Mouse (Mus musculus) heart, adult 8-10 months (tissue): Measurements from ENCODE around the gene Gm38431. TPM values are rescaled to one million over a fixed set of nuclear protein-coding genes. Genes with fewer than 3 reads are reported as not detected.

Source experiments
- DNase-seq: peaks from one replicate; pipeline ENCODE4 v3.0.0; 2022; ENCODE audit warnings: low spot score
- microRNA-seq: library from miRNA; unstranded; fragments of <30 nt; microRNA quantifications from one replicate; pipeline ENCODE4 v1.2.0, GENCODE M21; 2022
- total RNA-seq, 4 experiments: library from RNA; stranded (reverse); gene quantifications; 2 replicates each; pipeline ENCODE4 v1.2.4; 2022

Gm38431 gene
- total RNA-seq, 4 experiments from 2014 or later, result 0.26 to 1.6 (median 0.36) TPM

- no peak for DNase-seq
Observed at GRCm38 (mm10) chr9:21018600-21018999, 73.2 kb downstream of the Gm38431 start.

Small RNA genes within 50 kb of the gene (microRNA-seq; reads per million reads assigned to microRNA genes)
- gene Mir1900 (not detected), gene Mir7082 (not detected)

Other genes starting within 250 kb of the Gm38431 start
- gene A230050P20Rik, start 223.4 kb downstream of the Gm38431 start, total RNA-seq, result 1 to 10 TPM; 3.4 to 6.0 (median 4.8) TPM
- 1 to 10 TPM; 3.7 to 5.7 (median 4.8) TPM for gene Angptl6, start 212.3 kb downstream of the Gm38431 start, total RNA-seq
- 1 to 10 TPM; 7.0 to 7.4 (median 7.1) TPM for gene Ppan, start 203.8 kb downstream of the Gm38431 start, total RNA-seq
- 100 to 1,000 TPM; 106 to 121 (median 110) TPM for gene Eif3g, start 193.4 kb downstream of the Gm38431 start, total RNA-seq
- gene Dnmt1, start 132.1 kb downstream of the Gm38431 start, total RNA-seq, result 10 to 100 TPM; 10.8 to 14.5 (median 12.3) TPM
- gene S1pr2, start 115.2 kb downstream of the Gm38431 start, total RNA-seq, result 1 to 10 TPM; 1.8 to 6.8 (median 4.6) TPM
- 100 to 1,000 TPM; 135 to 142 (median 136) TPM for gene Mrpl4, start 89.3 kb downstream of the Gm38431 start, total RNA-seq
- gene Icam1, start 76.0 kb downstream of the Gm38431 start, total RNA-seq, result 10 to 100 TPM in 2 of 4 experiments, 1 to 10 TPM in 2; 7.5 to 11.3 (median 9.9) TPM
- 1 to 10 TPM in 1 of 4 experiments, under 1 TPM in 3; 0.27 to 1.9 (median 0.74) TPM for gene Icam4, start 62.6 kb downstream of the Gm38431 start, total RNA-seq
- gene Icam5, start 59.9 kb downstream of the Gm38431 start, total RNA-seq, result under 1 TPM in 1 of 4 experiments, not detected in 3; 0.12 TPM
- gene Zglp1, start 24.9 kb downstream of the Gm38431 start, total RNA-seq, result not detected
- under 1 TPM in 1 of 4 experiments, not detected in 3; 0.38 TPM for gene Gm49373, start 18.9 kb downstream of the Gm38431 start, total RNA-seq
- gene Fdx1l, start 18.4 kb downstream of the Gm38431 start, total RNA-seq, result 10 to 100 TPM; 36.4 to 53.0 (median 41.0) TPM
- 10 to 100 TPM; 25.7 to 26.2 (median 26.0) TPM for gene Raver1, start within 50 bp of the Gm38431 start, total RNA-seq
- gene Tyk2, start 39.2 kb upstream of the Gm38431 start, total RNA-seq, result 1 to 10 TPM; 8.6 to 9.1 (median 8.7) TPM
- 100 to 1,000 TPM; 138 to 170 (median 157) TPM for gene Cdc37, start 58.0 kb upstream of the Gm38431 start, total RNA-seq
- 10 to 100 TPM; 48.5 to 75.4 (median 62.1) TPM for gene Pde4a, start 73.7 kb upstream of the Gm38431 start, total RNA-seq
- gene Keap1, start 147.4 kb upstream of the Gm38431 start, total RNA-seq, result 10 to 100 TPM; 43.6 to 52.1 (median 45.5) TPM
- gene S1pr5, start 156.4 kb upstream of the Gm38431 start, total RNA-seq, result 1 to 10 TPM; 1.6 to 1.9 (median 1.8) TPM
- gene Atg4d, start 173.3 kb upstream of the Gm38431 start, total RNA-seq, result 100 to 1,000 TPM in 1 of 4 experiments, 10 to 100 TPM in 3; 87.0 to 105 (median 93.5) TPM
- 10 to 100 TPM; 16.2 to 18.3 (median 17.3) TPM for gene Kri1, start 196.0 kb upstream of the Gm38431 start, total RNA-seq
- gene Cdkn2d, start 199.4 kb upstream of the Gm38431 start, total RNA-seq, result 10 to 100 TPM; 15.1 to 17.7 (median 16.7) TPM
- gene Ap1m2, start 220.3 kb upstream of the Gm38431 start, total RNA-seq, result not detected
- 100 to 1,000 TPM in 1 of 4 experiments, 10 to 100 TPM in 3; 90.2 to 124 (median 94.3) TPM for gene Slc44a2, start 228.7 kb upstream of the Gm38431 start, total RNA-seq